Comparison of ENCODE assay signal across 10 mouse cellular contexts in genomic region chr2:158191098-158191497, GRCm38 (mm10). TPM values are rescaled to one million over a fixed set of nuclear protein-coding genes. Genes with fewer than 3 reads are reported as not detected.
DNase-seq lines count a peak whose midpoint lies in the region; ATAC-seq and TF ChIP-seq lines count a peak whose summit lies in the region.
"Had no signal": no experiment of that assay in that cellular context is flagged by ENCODE, and none has a peak within 500 bp of the region (broad histone marks: within the 10 kb centered on the region; RNA-seq: fewer than 3 reads in every experiment).

No protein-coding gene starts in this region.

- intact Hi-C loops in left cerebral cortex, postnatal 36 days (cut with DNase I): no loop called here

- no peak overlapping the region for H3K4me2 ChIP-seq in heart, postnatal 0 days (ENCODE audit: low read depth, low read length)
- H3K4me2 ChIP-seq: forebrain, embryonic 15.5 days had no signal

- peak; percentile 88 for DNase-seq in gastrocnemius, adult 18-20 months (ENCODE audit: low spot score)
- DNase-seq in gastrocnemius, postnatal 4 days (ENCODE audit: low spot score in 2 of 2): no peak
- peak; percentile 29 for DNase-seq in NIH3T3 (ENCODE audit: low read depth)
- no peak for DNase-seq in heart, postnatal 0 days (ENCODE audit: low spot score)
- peak; percentile 88 for DNase-seq in lung, postnatal 10 days
- no peak for DNase-seq in c-Kit-positive CD71-positive TER-119-positive erythroid progenitor cells, embryonic 14.5 days (ENCODE audit: low spot score)
- DNase-seq in left cerebral cortex, postnatal 36 days (ENCODE audit: low spot score in 2 of 2): no peak
- DNase-seq in cerebellum, adult 2 months: no peak
- DNase-seq: cerebellum, postnatal 25 days had no signal

- H3K36me3 ChIP-seq in heart, postnatal 0 days (replicated peaks; ENCODE audit: control insufficient read depth, insufficient read depth, low read length): no peaks in the 10 kb centered on the region
- H3K36me3 ChIP-seq: forebrain, embryonic 15.5 days had no signal

- H3K9ac ChIP-seq in heart, postnatal 0 days (replicated peaks; ENCODE audit: low read depth, low read length): no peak overlapping the region
- H3K9ac ChIP-seq: forebrain, embryonic 15.5 days had no signal

- 25% methylated on average over 7 of the region's 7 CpGs for WGBS in heart, postnatal 0 days
- 40% methylated on average over 7 of the region's 7 CpGs for WGBS in cerebellum, adult 2 months

- H3K4me1 ChIP-seq in heart, postnatal 0 days (ENCODE audit: control insufficient read depth, insufficient read depth): peaks cover 7% of the 10 kb centered on the region
- no peaks in the 10 kb centered on the region for H3K4me1 ChIP-seq in cerebellum, adult 2 months (ENCODE audit: control insufficient read depth, insufficient read depth, low read length)

- TF ChIP-seq EP300 in heart, postnatal 0 days (IDR thresholded peaks at IDR 0.05; ENCODE audit: low read depth): no peak

- no peaks in the 10 kb centered on the region for H3K9me3 ChIP-seq in heart, postnatal 0 days (replicated peaks; ENCODE audit: control insufficient read depth, low read length)
- H3K9me3 ChIP-seq: forebrain, embryonic 15.5 days had no signal

- TF ChIP-seq CTCF in heart, postnatal 0 days (IDR thresholded peaks at IDR 0.05; ENCODE audit: low read depth): no peak
- TF ChIP-seq CTCF in cerebellum, adult 2 months (IDR thresholded peaks at IDR 0.05; ENCODE audit: borderline replicate concordance, insufficient read depth, low read depth, low read length): no peak

- no peak for TF ChIP-seq POLR2A in cerebellum, adult 2 months (IDR thresholded peaks at IDR 0.05; ENCODE audit: borderline replicate concordance, insufficient read depth, low read length)

- H3K27me3 ChIP-seq in heart, postnatal 0 days (ENCODE audit: control insufficient read depth, insufficient read depth, low read length): no peaks in the 10 kb centered on the region
- H3K27me3 ChIP-seq in cerebellum, adult 2 months (ENCODE audit: control insufficient read depth, insufficient read depth, low read length): no peaks in the 10 kb centered on the region
- H3K27me3 ChIP-seq: forebrain, embryonic 15.5 days had no signal

- H3K27ac ChIP-seq in heart, postnatal 0 days (ENCODE audit: low read depth): no peak overlapping the region
- H3K27ac ChIP-seq in cerebellum, adult 2 months (ENCODE audit: insufficient read depth, low read length): no peak overlapping the region
- H3K27ac ChIP-seq: forebrain, embryonic 15.5 days had no signal

- no peak overlapping the region for H3K4me3 ChIP-seq in heart, postnatal 0 days (ENCODE audit: low read depth, low read length)
- H3K4me3 ChIP-seq in cerebellum, adult 2 months (replicated peaks; ENCODE audit: insufficient read depth, low read depth, low read length): no peak overlapping the region
- H3K4me3 ChIP-seq: forebrain, embryonic 15.5 days had no signal

- ATAC-seq in heart, postnatal 0 days (ENCODE audit: insufficient read depth, low read depth): peak; percentile 70
- ATAC-seq: forebrain, embryonic 15.5 days had no signal

RNA-seq across cellular contexts. Expression of gene D630003M21Rik, which starts 37.9 kb away (rescaled TPM):
- total RNA-seq in gastrocnemius, adult 18-20 months (2021): 1 to 10 TPM; 1.2 to 1.7 TPM
- total RNA-seq in gastrocnemius, postnatal 4 days (2021): 1 to 10 TPM; 4.2 to 5.4 TPM
- total RNA-seq in heart, postnatal 0 days (2014; rRNA removed; ENCODE audit: low replicate concordance): 2.0 and 2.4 TPM in 2 replicates
- polyA plus RNA-seq in heart, postnatal 0 days (2015; fragmentation: Nextera tagmentation; extraction: Ambion mirVana): 2.1 and 2.5 TPM in 2 replicates
- 1 to 10 TPM; 3.5 TPM for total RNA-seq in left cerebral cortex, postnatal 36 days (2021)
- polyA plus RNA-seq in cerebellum, adult 2 months (2012; rRNA removed): 2.3 and 2.4 TPM in 2 replicates

RNA-seq across cellular contexts. Expression of gene Tgm2, which starts 44.9 kb away (rescaled TPM):
- 10 to 100 TPM; 40.7 to 47.3 TPM for total RNA-seq in gastrocnemius, adult 18-20 months (2021)
- total RNA-seq in gastrocnemius, postnatal 4 days (2021): 100 to 1,000 TPM in 1 of 2 experiments, 10 to 100 TPM in 1; 81.0 to 130 TPM
- 445 and 622 TPM in 2 replicates for total RNA-seq in heart, postnatal 0 days (2014; rRNA removed; ENCODE audit: low replicate concordance)
- 136 and 155 TPM in 2 replicates for polyA plus RNA-seq in heart, postnatal 0 days (2015; fragmentation: Nextera tagmentation; extraction: Ambion mirVana)
- 10 to 100 TPM; 11.2 to 11.5 TPM for total RNA-seq in left cerebral cortex, postnatal 36 days (2021)
- 7.8 TPM in 2 replicates for polyA plus RNA-seq in cerebellum, adult 2 months (2012; rRNA removed)

Comparison
In these comparisons a context has a peak if more than half of its experiments do, and no peak if none do; other contexts are left out.
1. DNase-seq: peak in gastrocnemius, adult 18-20 months (single experiment), NIH3T3 (single experiment) and lung, postnatal 10 days (single experiment); none in gastrocnemius, postnatal 4 days (0 of 2), heart, postnatal 0 days (single experiment), c-Kit-positive CD71-positive TER-119-positive erythroid progenitor cells, embryonic 14.5 days (single experiment), left cerebral cortex, postnatal 36 days (0 of 2) and cerebellum, adult 2 months (0 of 2).